Mouse (Mus musculus) embryonic facial prominence, embryonic 13.5 days (tissue): Measurements from ENCODE around the gene Map3k5. TPM values are rescaled to one million over a fixed set of nuclear protein-coding genes. Genes with fewer than 3 reads are reported as not detected.
A peak's percentile ranks its signal among the peaks of the same experiment; 100 is the strongest.

Source experiments
- ATAC-seq: fragments of 200-750 bp; cut with Nextera tagmentation; 2 replicates; pipeline ENCODE4 v1.8.0; 2017; ENCODE audit warnings: low read depth; ENCODE audit not compliant: insufficient number of reproducible peaks, insufficient read depth, low FRiP score, low TSS enrichment
- H3K27ac ChIP-seq: fragments of 300-500 bp; sonication (generic); 2 replicates; pipeline ENCODE4 v1.5.1; 2015; ENCODE audit warnings: moderate library complexity, mild to moderate bottlenecking, inconsistent platforms
- H3K27me3 ChIP-seq: fragments of 300-500 bp; sonication (generic); 2 replicates; pipeline ENCODE4 v1.6.1; 2015; ENCODE audit warnings: mild to moderate bottlenecking, inconsistent platforms
- H3K36me3 ChIP-seq: fragments of 300-500 bp; sonication (generic); 2 replicates; pipeline ENCODE4 v1.6.1; 2015; ENCODE audit warnings: mild to moderate bottlenecking, inconsistent platforms
- H3K4me1 ChIP-seq: fragments of 300-500 bp; sonication (generic); 2 replicates; pipeline ENCODE4 v1.6.1; 2015; ENCODE audit warnings: inconsistent platforms
- H3K4me2 ChIP-seq: fragments of 300-500 bp; sonication (generic); 2 replicates; pipeline ENCODE4 v1.6.1; 2015; ENCODE audit warnings: moderate library complexity, mild to moderate bottlenecking, inconsistent platforms
- H3K4me3 ChIP-seq: fragments of 300-500 bp; sonication (generic); 2 replicates; pipeline ENCODE4 v1.5.1; 2015; ENCODE audit warnings: mild to moderate bottlenecking, inconsistent platforms
- H3K9ac ChIP-seq: fragments of 300-500 bp; sonication (generic); 2 replicates; pipeline ENCODE4 v1.6.1; 2015; ENCODE audit warnings: mild to moderate bottlenecking, inconsistent platforms
- H3K9me3 ChIP-seq: fragments of 300-500 bp; sonication (generic); 2 replicates; pipeline ENCODE4 v1.6.1; 2016; ENCODE audit warnings: inconsistent platforms
- WGBS: fragments of 180-500 bp; shearing (Covaris S2); methylation state at CpG from one replicate; pipeline ENCODE4 v1.1.7; 2015; ENCODE audit warnings: mixed read lengths; 5-methylcytosine and 5-hydroxymethylcytosine counted together
- polyA plus RNA-seq: library from polyadenylated mRNA; unstranded; fragments of >200 nt; fragmentation: Nextera tagmentation; extraction: Ambion mirVana; gene quantifications from 2 replicates; pipeline ENCODE4 v1.2.1, GENCODE M21; 2015

Gene Map3k5
- polyA plus RNA-seq, 1 experiment from 2014 or later, result 2.0 TPM

DNA sequence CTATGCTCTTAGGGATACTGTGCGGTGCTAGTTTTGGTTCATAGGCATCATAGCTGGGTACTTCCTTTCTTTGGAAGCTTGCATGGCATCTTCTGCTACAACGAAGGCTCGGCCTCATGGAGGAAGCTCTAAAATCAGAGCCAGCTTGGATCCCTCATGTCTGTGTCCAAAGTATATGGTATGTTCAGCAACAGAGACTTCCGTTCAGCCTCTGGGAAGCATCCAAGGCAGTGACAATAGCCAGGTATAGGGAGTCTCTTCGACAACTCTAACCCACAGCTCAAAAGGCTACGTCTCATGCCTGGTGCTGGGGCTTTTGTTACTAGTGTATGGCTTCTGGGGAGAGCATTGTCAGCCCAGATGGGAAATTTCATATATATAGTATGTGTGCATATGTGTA lies 167.2 kb downstream of the Map3k5 start:
- no peak overlapping the region for H3K27ac ChIP-seq
- H3K36me3 ChIP-seq, result no peaks in the 10 kb centered on the region
- H3K4me1 ChIP-seq, result no peaks in the 10 kb centered on the region
- H3K4me3 ChIP-seq, result no peak overlapping the region
- no peaks in the 10 kb centered on the region for H3K27me3 ChIP-seq
- WGBS, result 97% methylated on average over 6 of the region's 6 CpGs
- H3K4me2 ChIP-seq, result no peak overlapping the region
- H3K9me3 ChIP-seq, result no peaks in the 10 kb centered on the region
- ATAC-seq, result no peak
- H3K9ac ChIP-seq, result no peak overlapping the region

DNA sequence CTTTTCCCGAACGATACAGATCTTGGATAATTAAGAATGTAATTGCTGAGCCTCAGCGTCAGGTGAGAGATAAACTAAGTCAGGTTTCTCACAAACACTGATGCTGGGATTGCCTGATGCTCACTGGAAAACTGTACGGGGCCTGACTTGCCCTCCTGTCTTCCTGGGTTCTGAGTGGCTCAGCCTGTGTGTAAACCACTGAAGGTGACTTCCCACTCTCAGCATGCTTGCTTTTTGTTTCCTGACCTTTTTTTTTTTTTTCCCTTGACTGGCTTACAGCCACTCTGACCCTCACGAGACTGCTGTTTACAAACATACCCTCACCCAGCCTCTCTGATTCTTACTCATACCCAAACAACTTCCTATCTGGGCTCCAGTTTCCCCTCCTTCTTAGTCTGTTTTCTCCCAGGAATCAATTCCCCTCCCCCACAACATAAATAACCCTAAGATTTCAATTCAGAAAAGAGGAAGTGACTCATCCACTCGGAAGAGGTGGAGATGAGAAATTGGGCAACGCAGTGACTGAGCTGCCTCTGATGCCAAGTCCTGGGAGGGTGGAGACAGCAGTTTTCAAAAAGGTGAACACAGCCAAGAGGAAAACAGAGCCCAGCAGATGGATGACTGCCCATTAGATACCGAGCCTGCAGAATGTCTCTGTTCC lies 170.1 kb downstream of the Map3k5 start:
- H3K9ac ChIP-seq, result no peak overlapping the region
- 67% methylated on average over 8 of the region's 8 CpGs for WGBS

DNA sequence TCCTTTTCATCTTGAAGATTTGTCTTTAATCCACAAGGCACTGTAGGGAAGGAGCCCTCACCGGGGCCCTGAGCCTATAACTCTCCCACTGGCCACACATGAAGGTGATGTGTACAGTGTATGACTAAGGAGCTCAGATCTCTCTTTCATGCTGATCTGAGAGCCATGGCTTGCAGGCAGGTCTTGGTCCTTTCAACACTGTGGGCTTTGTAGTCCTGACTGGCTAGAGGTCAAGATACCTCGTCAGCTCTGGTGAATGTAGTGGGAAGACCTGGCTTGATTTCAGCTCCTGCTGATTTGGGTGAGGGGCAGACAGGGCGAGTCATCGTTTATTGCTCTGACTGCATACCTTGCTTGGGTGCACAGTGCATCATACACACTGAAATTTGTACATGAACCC lies 171.3 kb downstream of the Map3k5 start:
- ATAC-seq, result no peak
- Histone ChIP-seq H3K27ac (no peak overlapping the region), H3K9ac (no peak overlapping the region), H3K9me3 (no peaks in the 10 kb centered on the region), H3K4me1 (no peaks in the 10 kb centered on the region), H3K4me2 (no peak overlapping the region), H3K36me3 (no peaks in the 10 kb centered on the region), H3K4me3 (no peak overlapping the region), H3K27me3 (no peaks in the 10 kb centered on the region)
- WGBS, result 72% methylated on average over 4 of the region's 4 CpGs

More for the DNA sequence above, 170.1 kb downstream of the Map3k5 start:
- H3K9me3 ChIP-seq, result no peaks in the 10 kb centered on the region
- ATAC-seq, result no peak
- H3K27ac ChIP-seq, result no peak overlapping the region
- H3K4me2 ChIP-seq, result no peak overlapping the region
- no peaks in the 10 kb centered on the region for H3K27me3 ChIP-seq
- no peak overlapping the region for H3K4me3 ChIP-seq
- no peaks in the 10 kb centered on the region for H3K4me1 ChIP-seq
- no peaks in the 10 kb centered on the region for H3K36me3 ChIP-seq

DNA sequence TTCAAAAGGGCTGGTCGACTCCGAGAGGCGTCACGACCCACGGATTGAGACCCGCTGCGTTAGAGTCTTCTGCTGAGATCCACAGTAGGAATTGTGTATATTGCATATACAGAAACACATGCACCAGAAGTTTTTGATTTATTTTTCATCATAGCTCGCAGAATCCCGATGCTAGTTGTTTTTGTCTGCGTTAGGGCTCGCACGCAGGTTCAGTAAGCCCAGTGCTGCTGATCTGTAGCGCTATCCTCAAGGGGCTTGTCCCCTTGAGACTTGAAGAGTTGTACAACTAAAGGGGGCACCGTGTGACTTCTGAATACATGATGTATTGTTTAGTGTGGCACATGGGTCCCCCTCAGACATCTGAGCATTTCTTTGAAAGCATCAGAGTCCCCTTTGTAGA lies 172.8 kb downstream of the Map3k5 start:
- no peaks in the 10 kb centered on the region for H3K9me3 ChIP-seq
- no peaks in the 10 kb centered on the region for H3K27me3 ChIP-seq
- no peak overlapping the region for H3K4me2 ChIP-seq
- ATAC-seq, result no peak
- H3K27ac ChIP-seq, result no peak overlapping the region
- no peak overlapping the region for H3K4me3 ChIP-seq
- no peaks in the 10 kb centered on the region for H3K36me3 ChIP-seq
- WGBS, result 85% methylated on average over 14 of the region's 14 CpGs
- no peaks in the 10 kb centered on the region for H3K4me1 ChIP-seq
- H3K9ac ChIP-seq, result no peak overlapping the region

DNA sequence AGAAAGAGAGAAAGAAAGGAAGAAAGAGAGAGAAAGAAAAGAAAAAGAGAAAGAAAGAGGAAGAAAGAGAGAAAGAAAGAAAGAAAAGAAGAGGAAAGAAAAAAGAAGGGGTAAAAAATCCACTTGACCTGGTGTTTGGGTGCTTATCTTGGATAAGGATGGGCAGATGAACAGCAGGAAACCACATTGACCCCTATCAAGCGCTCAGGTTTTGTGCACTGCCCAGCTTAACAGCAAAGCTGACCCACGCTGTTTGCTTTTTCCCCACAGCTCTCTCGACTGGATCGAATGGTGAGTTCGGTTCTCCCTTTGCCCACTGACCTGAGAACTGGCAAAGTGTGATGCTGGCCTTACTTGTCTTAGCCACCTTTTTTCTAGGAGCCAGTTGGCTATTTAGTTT lies 177.2 kb downstream of the Map3k5 start:
- Histone ChIP-seq H3K4me2 (no peak overlapping the region), H3K9ac (no peak overlapping the region), H3K27ac (no peak overlapping the region), H3K27me3 (no peaks in the 10 kb centered on the region), H3K4me1 (no peaks in the 10 kb centered on the region), H3K4me3 (no peak overlapping the region), H3K9me3 (no peaks in the 10 kb centered on the region), H3K36me3 (no peaks in the 10 kb centered on the region)
- WGBS, result 94% methylated on average over 5 of the region's 5 CpGs
- ATAC-seq, result no peak

DNA sequence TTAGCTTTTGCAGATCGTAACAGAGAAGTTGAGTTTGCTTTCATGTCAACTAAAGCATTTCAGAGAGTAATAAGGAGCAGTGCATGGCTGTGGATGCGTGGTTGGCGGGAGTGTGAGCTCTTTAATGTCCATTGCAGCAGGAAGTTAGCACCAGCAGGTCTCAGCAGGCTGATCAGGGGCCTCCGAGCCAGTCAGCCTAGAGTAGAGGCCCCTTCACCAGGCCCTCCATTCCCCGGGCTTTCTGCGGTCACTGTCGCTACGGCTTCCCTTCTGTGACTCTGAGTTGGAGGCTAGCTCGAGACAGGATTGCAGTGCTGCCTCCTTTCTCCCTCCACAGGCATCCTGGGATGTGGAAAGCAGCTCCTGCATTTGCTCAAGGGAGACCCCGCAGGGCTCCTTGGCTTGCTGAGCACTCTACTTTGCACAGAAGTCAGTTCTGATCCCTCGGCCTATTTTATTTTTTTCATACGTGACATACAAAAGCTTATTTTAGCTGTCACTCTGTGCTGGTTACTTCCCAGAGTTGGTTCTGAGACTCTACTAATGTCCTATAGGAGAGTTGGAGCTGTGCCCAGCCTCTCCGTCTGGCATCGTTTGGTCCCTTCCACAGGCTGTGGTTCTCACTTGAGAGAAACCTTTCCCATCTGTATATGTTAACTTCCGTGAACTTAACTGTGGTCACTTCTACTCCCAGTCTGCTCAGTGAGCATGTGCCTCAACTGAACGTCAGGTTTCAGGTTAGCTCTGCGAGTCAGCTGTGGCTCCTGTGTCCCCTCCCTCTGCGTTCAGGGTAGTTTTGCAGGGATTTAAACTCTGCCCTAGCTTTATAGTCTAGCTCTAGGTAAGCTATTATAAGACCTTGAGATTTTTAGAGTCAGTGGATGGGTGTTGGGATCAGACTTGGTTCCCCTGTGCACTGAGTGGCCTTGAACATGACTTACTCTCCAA lies 178.0 kb downstream of the Map3k5 start:
- Histone ChIP-seq H3K27ac (peak overlapping the region; percentile 28; the same call in 1 of the 2 replicates), H3K4me2 (no peak overlapping the region), H3K36me3 (no peaks in the 10 kb centered on the region), H3K9me3 (no peaks in the 10 kb centered on the region), H3K27me3 (no peaks in the 10 kb centered on the region), H3K4me1 (no peaks in the 10 kb centered on the region), H3K9ac (no peak overlapping the region), H3K4me3 (no peak overlapping the region)
- WGBS, result 77% methylated on average over 18 of the region's 18 CpGs
- no peak for ATAC-seq

DNA sequence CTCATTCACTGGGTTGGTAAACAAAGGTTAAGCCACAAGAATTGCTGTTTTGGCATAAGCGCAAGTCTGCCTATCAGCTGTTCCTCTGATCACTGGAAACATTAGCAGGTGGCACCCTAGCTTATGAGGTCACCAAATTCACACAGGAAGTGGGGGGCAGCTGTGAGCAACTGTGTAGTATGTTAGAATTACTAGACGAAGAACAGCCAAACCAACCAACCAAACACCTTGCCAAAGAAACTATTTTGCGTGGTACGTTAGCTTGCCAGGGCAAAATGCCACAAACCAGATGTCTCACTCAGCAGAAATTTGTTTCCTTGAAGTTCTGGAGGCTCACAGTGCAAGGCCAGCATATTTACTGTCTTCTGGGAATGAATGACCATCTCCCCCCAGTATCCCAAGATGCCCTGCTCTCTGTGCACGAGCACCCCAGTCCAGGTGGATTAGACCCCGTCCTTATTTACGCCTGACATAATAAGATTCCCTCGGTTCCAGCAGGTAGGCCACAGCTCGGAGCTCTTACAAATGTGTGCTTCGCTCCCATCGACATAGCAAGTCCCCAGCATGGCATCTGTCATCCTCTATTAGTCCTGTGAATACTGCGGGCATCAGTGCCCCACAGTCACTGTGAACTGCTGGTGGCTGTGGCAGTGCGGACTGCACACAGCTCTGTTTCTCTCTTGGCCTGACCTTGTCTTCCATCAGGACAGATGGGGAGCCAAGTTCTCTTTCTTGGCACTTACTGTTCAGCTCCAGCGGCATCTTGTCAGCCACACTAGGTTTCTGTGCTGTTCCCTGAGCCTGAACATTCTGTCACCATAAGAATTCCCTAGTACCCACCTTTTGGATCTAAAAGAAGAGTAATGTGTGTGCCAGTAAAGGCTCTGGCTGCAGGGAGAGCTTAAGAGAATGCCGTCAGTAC lies 185.5 kb downstream of the Map3k5 start:
- Histone ChIP-seq H3K4me1 (no peaks in the 10 kb centered on the region), H3K27me3 (no peaks in the 10 kb centered on the region), H3K9ac (no peak overlapping the region), H3K36me3 (peaks cover 4% of the 10 kb centered on the region; the same call in 1 of the 2 replicates), H3K4me3 (no peak overlapping the region), H3K9me3 (no peaks in the 10 kb centered on the region), H3K4me2 (no peak overlapping the region), H3K27ac (no peak overlapping the region)
- no peak for ATAC-seq
- 86% methylated on average over 15 of the region's 15 CpGs for WGBS

DNA sequence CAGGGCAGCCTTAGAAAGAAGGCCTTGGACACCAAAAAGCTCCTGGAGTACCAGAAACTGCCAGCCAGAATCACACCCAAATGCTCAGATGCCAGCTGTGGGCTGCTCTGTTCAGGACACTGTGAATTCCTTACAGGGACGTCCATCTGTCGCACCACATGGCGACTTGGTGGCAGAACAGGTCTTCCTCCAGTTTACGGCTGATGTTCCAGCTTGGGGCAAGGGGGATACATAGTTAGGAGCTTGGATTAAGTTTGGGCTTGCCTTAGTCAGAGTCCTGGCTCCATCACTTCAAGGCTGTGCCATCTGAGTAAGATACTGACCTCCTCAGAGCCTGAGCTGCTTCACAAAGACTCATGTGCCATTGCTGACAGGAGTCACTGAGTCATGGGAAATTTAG lies 187.7 kb downstream of the Map3k5 start:
- no peaks in the 10 kb centered on the region for H3K27me3 ChIP-seq
- 83% methylated on average over 4 of the region's 4 CpGs for WGBS
- no peak overlapping the region for H3K27ac ChIP-seq
- H3K9ac ChIP-seq, result no peak overlapping the region
- no peaks in the 10 kb centered on the region for H3K4me1 ChIP-seq
- H3K9me3 ChIP-seq, result no peaks in the 10 kb centered on the region
- H3K36me3 ChIP-seq, result peaks cover 4% of the 10 kb centered on the region; the same call in 1 of the 2 replicates
- no peak overlapping the region for H3K4me2 ChIP-seq
- ATAC-seq, result no peak
- no peak overlapping the region for H3K4me3 ChIP-seq

DNA sequence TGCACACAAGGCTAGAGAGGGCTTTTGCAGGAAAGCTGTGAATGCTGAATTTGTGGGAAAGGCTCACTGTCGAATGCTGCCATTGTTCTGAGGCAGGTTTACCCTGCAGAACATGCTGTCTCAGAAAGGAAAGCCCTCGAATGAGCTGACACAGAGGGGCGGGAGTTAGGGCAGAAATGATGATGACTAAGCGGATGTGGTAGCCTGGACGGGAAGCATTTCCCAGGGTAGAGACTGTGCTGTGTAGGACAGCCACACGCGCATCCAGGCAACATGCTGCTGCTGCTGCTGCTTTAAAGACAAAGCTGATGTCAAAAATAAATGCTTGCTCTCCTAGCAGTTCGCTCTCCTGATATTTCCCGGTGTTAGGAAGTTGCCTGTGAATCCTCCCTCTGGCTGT lies 189.1 kb downstream of the Map3k5 start:
- Histone ChIP-seq H3K27ac (no peak overlapping the region), H3K9ac (no peak overlapping the region), H3K4me1 (no peaks in the 10 kb centered on the region), H3K4me3 (no peak overlapping the region), H3K36me3 (peaks cover 4% of the 10 kb centered on the region; the same call in 1 of the 2 replicates), H3K9me3 (no peaks in the 10 kb centered on the region), H3K27me3 (no peaks in the 10 kb centered on the region), H3K4me2 (no peak overlapping the region)
- 39% methylated on average over 9 of the region's 9 CpGs for WGBS
- ATAC-seq, result no peak

DNA sequence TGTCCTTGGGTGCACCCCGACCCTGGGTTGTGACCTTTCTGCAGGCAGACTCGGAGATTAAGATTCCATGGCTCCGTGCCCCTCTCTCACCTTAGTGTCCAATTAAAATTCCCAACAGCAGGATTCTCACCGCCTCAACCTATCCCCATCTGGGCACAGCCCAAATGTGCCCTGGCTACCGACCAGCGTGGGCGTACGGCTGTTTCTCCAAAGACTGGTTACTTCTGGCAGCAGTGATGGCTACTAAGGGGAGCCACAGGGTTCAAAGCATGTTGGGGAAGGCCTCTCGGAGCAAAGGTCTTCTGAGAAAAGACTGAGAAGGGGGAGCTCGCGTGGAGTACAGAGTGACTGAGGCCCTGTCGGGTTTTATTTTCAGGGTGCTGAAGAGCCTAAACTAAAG lies 190.3 kb downstream of the Map3k5 start:
- 85% methylated on average over 12 of the region's 12 CpGs for WGBS
- peaks cover 4% of the 10 kb centered on the region; the same call in 1 of the 2 replicates for H3K36me3 ChIP-seq
- H3K9me3 ChIP-seq, result no peaks in the 10 kb centered on the region
- H3K9ac ChIP-seq, result no peak overlapping the region
- no peaks in the 10 kb centered on the region for H3K4me1 ChIP-seq
- H3K27me3 ChIP-seq, result no peaks in the 10 kb centered on the region
- ATAC-seq, result no peak
- H3K27ac ChIP-seq, result no peak overlapping the region
- no peak overlapping the region for H3K4me3 ChIP-seq
- H3K4me2 ChIP-seq, result no peak overlapping the region

DNA sequence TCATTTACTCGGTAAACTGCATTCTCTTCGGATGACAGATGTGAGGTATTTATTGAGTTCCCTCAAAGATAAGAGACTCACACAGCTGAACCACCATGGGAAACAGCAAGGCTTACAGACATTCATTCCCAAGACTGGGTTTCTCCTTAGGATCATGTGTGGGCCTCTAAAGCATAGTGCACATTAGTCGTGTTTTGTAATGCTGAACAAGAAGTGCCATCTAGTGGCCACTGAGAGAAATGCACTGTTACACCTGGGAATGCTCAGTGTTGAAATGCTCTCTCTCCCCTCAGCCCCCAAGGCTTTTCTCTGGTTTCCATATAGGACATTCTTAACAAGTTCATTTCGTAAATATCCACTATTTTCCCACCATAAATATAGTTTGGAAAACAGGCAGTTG lies 191.0 kb downstream of the Map3k5 start:
- Histone ChIP-seq H3K4me2 (no peak overlapping the region), H3K27ac (no peak overlapping the region), H3K27me3 (no peaks in the 10 kb centered on the region), H3K4me1 (no peaks in the 10 kb centered on the region), H3K36me3 (no peaks in the 10 kb centered on the region), H3K9me3 (no peaks in the 10 kb centered on the region), H3K4me3 (no peak overlapping the region), H3K9ac (no peak overlapping the region)
- no peak for ATAC-seq
- 43% methylated on average over 4 of the region's 4 CpGs for WGBS
